Mouse (Mus musculus) cerebellum, adult 18-20 months (tissue): ENCODE measurements around the gene Tmem52.

Experiments
- DNase-seq, 2 experiments: peaks; one replicate each; pipeline ENCODE4 v3.0.0; 2021

Gene Tmem52

GRCm38 (mm10) chr4:155510981-155511380 is 42.1 kb downstream of the Tmem52 start:
- DNase-seq = no peak

- no peak for DNase-seq
Measured at GRCm38 (mm10) chr4:155514810-155515209, 45.9 kb downstream of the Tmem52 start.

- no peak for DNase-seq
Measured at GRCm38 (mm10) chr4:155517948-155518517, 49.1 kb downstream of the Tmem52 start.
